Mouse (Mus musculus) WW6 (cell line): Measurements from ENCODE around the gene Pex10.

ENCODE experiments used
- DNase-seq: peaks from one replicate; pipeline ENCODE4 v3.0.0-alpha.2; 2013; ENCODE audit warnings: low read depth, low spot score

The Pex10 gene

GRCm38 (mm10) chr4:155066834-155067522, at the start of gene Pex10:
Pex10 (plus strand) TSS chr4:155067016.
- peak; percentile 85 for DNase-seq

GRCm38 (mm10) chr4:155017253-155017878, 49.5 kb upstream of the Pex10 start:
- DNase-seq = no peak

GRCm38 (mm10) chr4:155018066-155018465, 48.8 kb upstream of the Pex10 start:
- DNase-seq = no peak

- peak; percentile 13 for DNase-seq
Measured at GRCm38 (mm10) chr4:155018601-155019335, 48.0 kb upstream of the Pex10 start.

- DNase-seq = no peak
Measured at GRCm38 (mm10) chr4:155019336-155019847, 47.4 kb upstream of the Pex10 start.

- no peak for DNase-seq
Measured at GRCm38 (mm10) chr4:155020141-155020540, 46.7 kb upstream of the Pex10 start.

- DNase-seq = no peak
Measured at GRCm38 (mm10) chr4:155020813-155021212, 46.0 kb upstream of the Pex10 start.

- DNase-seq = no peak
Measured at GRCm38 (mm10) chr4:155022228-155022855, 44.5 kb upstream of the Pex10 start.

GRCm38 (mm10) chr4:155024170-155025010, 42.4 kb upstream of the Pex10 start:
- no peak for DNase-seq

- DNase-seq = no peak
Measured at GRCm38 (mm10) chr4:155033115-155033514, 33.7 kb upstream of the Pex10 start.

GRCm38 (mm10) chr4:155034202-155034601, 32.6 kb upstream of the Pex10 start:
- no peak for DNase-seq

- no peak for DNase-seq
Measured at GRCm38 (mm10) chr4:155034787-155035186, 32.0 kb upstream of the Pex10 start.

GRCm38 (mm10) chr4:155040197-155040596, 26.6 kb upstream of the Pex10 start:
- DNase-seq = no peak

- DNase-seq = no peak
Measured at GRCm38 (mm10) chr4:155040696-155041095, 26.1 kb upstream of the Pex10 start.

- no peak for DNase-seq
Measured at GRCm38 (mm10) chr4:155042606-155043288, 24.1 kb upstream of the Pex10 start.

- no peak for DNase-seq
Measured at GRCm38 (mm10) chr4:155043289-155043625, 23.6 kb upstream of the Pex10 start.

GRCm38 (mm10) chr4:155046636-155047035, 20.2 kb upstream of the Pex10 start:
- DNase-seq = no peak

- no peak for DNase-seq
Measured at GRCm38 (mm10) chr4:155050116-155050515, 16.7 kb upstream of the Pex10 start.

GRCm38 (mm10) chr4:155056724-155057123, 10.1 kb upstream of the Pex10 start, which contains the start of gene Plch2:
Plch2 (minus strand) TSS chr4:155056784.
- DNase-seq = no peak

GRCm38 (mm10) chr4:155058325-155058724, 8.5 kb upstream of the Pex10 start:
- no peak for DNase-seq
